Mouse (Mus musculus) cortical plate, adult 2 months (tissue): ENCODE measurements around the gene Ski.

Experiments
- CTCF ChIP-seq: fragments of 200-500 bp; IDR thresholded peaks from 2 replicates; pipeline ENCODE4 v1.5.1; 2011; ENCODE audit warnings: mild to moderate bottlenecking, control low read depth, low read length; ENCODE audit not compliant: insufficient read depth; ENCODE audit errors: extremely low read depth
- POLR2A ChIP-seq: fragments of 200-500 bp; IDR thresholded peaks from 2 replicates; pipeline ENCODE4 v1.6.1; 2011; ENCODE audit warnings: mild to moderate bottlenecking, low read length, control low read depth; ENCODE audit not compliant: insufficient read depth; ENCODE audit errors: extremely low read depth

GRCm38 (mm10) chr4:155241789-155242188, 19.4 kb upstream of the Ski start:
- TF ChIP-seq CTCF, result no peak
- TF ChIP-seq POLR2A, result no peak
